Comparison of ENCODE assay signal across 8 mouse cellular contexts in the genomic region with DNA sequence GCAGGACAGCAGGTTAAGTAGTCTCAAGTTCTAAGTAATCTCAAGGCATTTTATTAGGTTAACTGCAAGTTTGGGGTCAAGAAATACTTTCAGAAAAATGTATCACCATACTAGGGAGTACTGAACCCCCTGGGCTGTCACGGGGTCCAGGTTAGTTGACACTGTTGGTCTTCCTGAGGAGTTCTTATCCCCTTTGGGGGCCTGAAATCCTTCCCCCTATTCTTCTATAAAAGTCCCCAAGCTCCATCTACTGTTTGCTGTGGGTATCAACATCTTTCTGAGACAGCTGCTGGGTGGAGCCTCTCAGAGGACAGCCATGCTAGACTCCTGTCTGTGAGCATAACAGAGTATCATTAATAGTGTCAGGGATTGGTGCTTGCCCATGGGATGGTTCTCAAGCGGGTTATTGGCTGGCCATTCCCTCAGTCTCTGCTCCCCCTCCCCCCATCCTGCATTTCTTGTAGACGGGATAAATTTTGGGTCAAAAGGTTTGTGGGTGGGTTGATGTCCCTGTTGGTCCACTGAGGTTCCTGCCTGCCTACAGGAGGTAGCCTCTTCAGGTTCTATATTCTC.
DNase-seq lines count a peak whose midpoint lies in the region; ATAC-seq and TF ChIP-seq lines count a peak whose summit lies in the region.

No protein-coding gene starts in this region.

- ATAC-seq in liver, embryonic 15.5 days (ENCODE audit: insufficient read depth) = peak; percentile 33; the same call in 1 of the 2 replicates

- H3K4me3 ChIP-seq in left cerebral cortex, adult 2 months = no peak overlapping the region
- no peak overlapping the region for H3K4me3 ChIP-seq in liver, embryonic 15.5 days (replicated peaks)

- no peak overlapping the region for H3K4me2 ChIP-seq in liver, embryonic 15.5 days

- no peaks in the 10 kb centered on the region for H3K9me3 ChIP-seq in liver, embryonic 15.5 days (replicated peaks)

- no peak overlapping the region for H3K27ac ChIP-seq in left cerebral cortex, adult 2 months
- 0 out of 2 replicates have a peak overlapping the region, but pooled peaks have one; percentile 21 for H3K27ac ChIP-seq in liver, embryonic 15.5 days (replicated peaks)

- H3K4me1 ChIP-seq in liver, embryonic 15.5 days (replicated peaks) = peaks cover 37% of the 10 kb centered on the region

- H3K36me3 ChIP-seq in liver, embryonic 15.5 days (replicated peaks) = no peaks in the 10 kb centered on the region

- H3K9ac ChIP-seq in liver, embryonic 15.5 days = no peak overlapping the region

- no peaks in the 10 kb centered on the region for H3K27me3 ChIP-seq in liver, embryonic 15.5 days

- peak; percentile 25 for DNase-seq in cerebellum, adult 9-10 months
- no peak for DNase-seq in cerebellum, adult 11 months
- no peak for DNase-seq in left cerebral cortex, adult 2 months (ENCODE audit: extremely low spot score in 1 of 2, low spot score in 2 of 2)
- no peak for DNase-seq in left cerebral cortex, postnatal 4 days
- DNase-seq in embryo, embryonic 11 days = peak; percentile 40
- peak; percentile 29 for DNase-seq in thymus, postnatal 4 days
- no peak for DNase-seq in ovary, adult 18-20 months (ENCODE audit: low spot score)

- intact Hi-C loops in left cerebral cortex, adult 2 months (cut with DNase I) = no loop called here
- intact Hi-C loops in left cerebral cortex, postnatal 4 days (cut with DNase I) = no loop called here

- 49% methylated on average over 3 of the region's 3 CpGs for WGBS in liver, embryonic 15.5 days (ENCODE audit: insufficient replicate concordance)

- TF ChIP-seq CTCF in left cerebral cortex, adult 2 months (IDR thresholded peaks at IDR 0.05) = peak; percentile 61

Comparison
In these comparisons a context has a peak if more than half of its experiments do, and no peak if none do; other contexts are left out.
1. DNase-seq: peak in cerebellum, adult 9-10 months (single experiment), embryo, embryonic 11 days (single experiment) and thymus, postnatal 4 days (single experiment); none in cerebellum, adult 11 months (single experiment), left cerebral cortex, adult 2 months (0 of 2), left cerebral cortex, postnatal 4 days (single experiment) and ovary, adult 18-20 months (single experiment).